Mouse (Mus musculus) embryonic facial prominence, embryonic 15.5 days (tissue): ENCODE measurements around the gene Qars. TPM values are rescaled to one million over a fixed set of nuclear protein-coding genes. Genes with fewer than 3 reads are reported as not detected.

Source experiments
- ATAC-seq: fragments of 200-750 bp; cut with Nextera tagmentation; 2 replicates; pipeline ENCODE4 v1.8.0; 2017; ENCODE audit warnings: low read depth, moderate TSS enrichment; ENCODE audit not compliant: insufficient number of reproducible peaks, low FRiP score, low TSS enrichment
- H3K27ac ChIP-seq: fragments of 300-500 bp; sonication (generic); replicated peaks from 2 replicates; pipeline ENCODE4 v1.5.1; 2015; ENCODE audit warnings: mild to moderate bottlenecking, inconsistent platforms
- H3K27me3 ChIP-seq: fragments of 300-500 bp; sonication (generic); 2 replicates; pipeline ENCODE4 v1.6.1; 2015; ENCODE audit warnings: inconsistent platforms
- H3K36me3 ChIP-seq: fragments of 300-500 bp; sonication (generic); 2 replicates; pipeline ENCODE4 v1.6.1; 2015; ENCODE audit warnings: mild to moderate bottlenecking, inconsistent platforms
- H3K4me1 ChIP-seq: fragments of 300-500 bp; sonication (generic); 2 replicates; pipeline ENCODE4 v1.6.1; 2015; ENCODE audit warnings: inconsistent platforms
- H3K4me2 ChIP-seq: fragments of 300-500 bp; sonication (generic); replicated peaks from 2 replicates; pipeline ENCODE4 v1.6.1; 2015; ENCODE audit warnings: mild to moderate bottlenecking, inconsistent platforms
- H3K4me3 ChIP-seq: fragments of 300-500 bp; sonication (generic); replicated peaks from 2 replicates; pipeline ENCODE4 v1.5.1; 2015; ENCODE audit warnings: mild to moderate bottlenecking, inconsistent platforms
- H3K9ac ChIP-seq: fragments of 300-500 bp; sonication (generic); 2 replicates; pipeline ENCODE4 v1.6.1; 2015; ENCODE audit warnings: inconsistent platforms
- H3K9me3 ChIP-seq: fragments of 300-500 bp; sonication (generic); replicated peaks from 2 replicates; pipeline ENCODE4 v1.6.1; 2016; ENCODE audit warnings: inconsistent platforms
- WGBS: fragments of 180-500 bp; shearing (Covaris S2); methylation state at CpG from one replicate; pipeline ENCODE4 v1.1.7; 2015; 5-methylcytosine and 5-hydroxymethylcytosine counted together
- polyA plus RNA-seq: library from polyadenylated mRNA; unstranded; fragments of >200 nt; fragmentation: Nextera tagmentation; extraction: Ambion mirVana; gene quantifications from 2 replicates; pipeline ENCODE4 v1.2.1, GENCODE M21; 2015

Qars gene
- 114 and 117 TPM in 2 replicates for polyA plus RNA-seq

DNA sequence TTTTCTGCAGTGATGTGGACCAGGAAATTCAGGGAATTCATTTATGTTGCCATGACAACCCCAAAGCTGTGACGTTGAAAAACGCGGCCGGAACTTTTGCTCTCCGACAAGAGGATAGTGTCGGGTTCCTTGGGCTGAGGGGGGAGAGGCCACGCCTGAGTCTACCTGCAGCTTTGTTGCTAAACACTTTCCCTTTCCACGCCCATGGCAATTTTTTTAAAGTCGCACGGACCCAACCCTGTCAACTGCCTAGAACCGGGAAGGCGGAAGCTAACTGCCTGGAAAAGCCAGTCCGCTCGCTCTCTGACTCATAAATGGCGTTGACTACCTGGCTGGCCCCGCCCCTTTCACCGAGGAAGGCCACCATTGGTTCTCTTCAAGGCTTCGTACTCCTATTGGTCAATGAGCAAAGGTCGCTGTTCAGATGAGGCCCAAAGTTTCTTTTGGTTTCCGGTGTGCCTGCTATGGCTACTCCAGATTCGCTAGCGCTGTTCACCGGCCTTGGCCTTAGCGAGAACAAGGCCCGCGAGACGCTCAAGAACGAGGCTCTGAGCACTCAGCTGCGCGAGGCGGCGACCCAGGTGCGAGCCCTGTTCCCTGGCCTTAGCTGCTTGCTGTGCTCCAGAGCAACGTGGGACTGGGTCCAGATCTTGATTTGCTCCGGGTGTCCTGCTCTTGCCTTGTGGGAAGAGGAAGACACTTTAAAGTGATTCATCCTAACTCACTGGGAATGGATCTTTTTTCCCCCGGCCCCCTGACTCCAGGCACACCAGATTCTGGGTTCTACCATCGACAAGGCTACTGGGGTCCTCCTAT is at the start of gene Qars:
Gene Qars (plus strand): TSS at position 88 of the 816 bp plus-strand sequence.
- Histone ChIP-seq H3K4me2 (peak within 1 kb of the TSS; percentile 60), H3K27me3 (no peaks in the 10 kb centered on the region), H3K9ac (peak within 1 kb of the TSS; percentile 74), H3K4me3 (peak within 1 kb of the TSS; percentile 72), H3K36me3 (peaks cover 45% of the 10 kb centered on the region), H3K9me3 (no peaks in the 10 kb centered on the region), H3K4me1 (peaks cover 16% of the 10 kb centered on the region), H3K27ac (peak within 1 kb of the TSS; percentile 88)
- WGBS = under 1% methylated on average over 37 of the region's 37 CpGs
- ATAC-seq = peak; percentile 97

DNA sequence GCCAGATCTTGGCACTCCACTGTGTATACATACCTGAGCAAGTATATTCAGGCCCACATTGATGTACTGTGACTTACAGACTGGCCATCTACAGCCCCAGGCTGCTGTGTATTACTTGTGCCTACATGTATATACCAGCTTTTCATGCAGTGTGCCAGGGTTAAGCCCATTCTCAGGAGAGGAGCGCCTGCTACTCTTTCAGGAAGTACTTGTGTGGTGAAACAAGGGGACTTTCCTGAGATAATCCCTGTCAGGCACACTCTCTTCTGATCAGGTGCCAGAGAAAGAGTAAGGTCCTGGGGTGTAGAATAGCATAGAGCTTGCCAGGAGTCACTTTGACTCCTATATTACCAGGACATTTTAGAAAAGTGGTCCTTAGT is 47.6 kb upstream of the Qars start:
- no peak for ATAC-seq
- Histone ChIP-seq H3K9me3 (no peaks in the 10 kb centered on the region), H3K4me3 (peak overlapping the region; percentile 92), H3K27ac (peak overlapping the region; percentile 94), H3K4me1 (peaks cover 20% of the 10 kb centered on the region), H3K27me3 (no peaks in the 10 kb centered on the region), H3K36me3 (peaks cover 28% of the 10 kb centered on the region), H3K4me2 (peak overlapping the region; percentile 66), H3K9ac (no peak overlapping the region)
- 74% methylated on average over 1 of the region's 1 CpGs for WGBS

DNA sequence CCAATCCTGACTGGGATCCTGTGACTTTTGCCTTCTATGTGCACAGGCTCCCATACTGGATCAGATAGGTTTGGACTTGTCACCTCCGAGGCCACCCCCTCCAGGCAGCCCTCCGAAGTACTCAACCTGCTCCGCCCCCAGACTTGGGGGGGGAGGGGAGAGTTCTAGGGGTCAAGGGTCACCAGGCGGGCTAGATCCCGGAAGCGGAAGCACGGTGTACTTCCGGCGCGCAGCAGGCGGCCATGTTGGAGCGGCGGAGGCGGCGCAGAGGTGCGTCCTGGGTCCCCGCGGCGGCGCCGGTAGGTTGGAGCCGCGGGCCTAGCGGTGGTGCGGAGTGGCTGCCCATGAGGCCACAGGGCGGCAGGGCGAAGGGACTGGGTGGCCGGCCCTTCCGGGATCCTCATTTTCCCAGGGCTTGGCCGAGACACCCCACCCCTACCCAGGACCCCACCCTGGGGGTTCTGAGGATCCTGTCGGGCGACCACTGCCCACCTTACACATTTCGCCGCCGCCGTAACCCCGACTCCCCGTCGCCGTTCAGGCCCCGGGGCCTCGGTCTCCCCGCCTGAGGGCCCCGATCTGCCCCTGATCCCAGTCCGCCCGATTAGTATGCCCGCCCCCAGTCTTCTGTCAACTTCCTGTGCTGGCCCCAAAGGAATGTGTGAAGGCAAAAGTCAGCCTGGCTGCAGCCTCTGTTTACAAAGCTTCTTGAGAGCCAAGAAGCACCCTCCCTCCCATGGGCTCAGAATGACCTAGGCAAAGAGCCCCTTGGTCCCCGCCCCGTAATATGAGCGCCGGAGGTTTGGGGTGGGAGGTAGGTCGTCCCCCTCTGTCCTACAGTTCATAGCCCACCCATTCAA is 47.0 kb upstream of the Qars start, which contains the start of gene Ccdc71:
Gene Ccdc71 (plus strand): TSS at position 209 of the 860 bp plus-strand sequence.
- Histone ChIP-seq H3K27me3 (no peaks in the 10 kb centered on the region), H3K4me3 (peak within 1 kb of the TSS; percentile 92), H3K36me3 (peaks cover 34% of the 10 kb centered on the region), H3K9me3 (no peaks in the 10 kb centered on the region), H3K9ac (peak within 1 kb of the TSS; percentile 81), H3K4me1 (peaks cover 20% of the 10 kb centered on the region), H3K27ac (peak within 1 kb of the TSS; percentile 94), H3K4me2 (peak within 1 kb of the TSS; percentile 66)
- peak; percentile 78 for ATAC-seq
- under 1% methylated on average over 52 of the region's 52 CpGs for WGBS

DNA sequence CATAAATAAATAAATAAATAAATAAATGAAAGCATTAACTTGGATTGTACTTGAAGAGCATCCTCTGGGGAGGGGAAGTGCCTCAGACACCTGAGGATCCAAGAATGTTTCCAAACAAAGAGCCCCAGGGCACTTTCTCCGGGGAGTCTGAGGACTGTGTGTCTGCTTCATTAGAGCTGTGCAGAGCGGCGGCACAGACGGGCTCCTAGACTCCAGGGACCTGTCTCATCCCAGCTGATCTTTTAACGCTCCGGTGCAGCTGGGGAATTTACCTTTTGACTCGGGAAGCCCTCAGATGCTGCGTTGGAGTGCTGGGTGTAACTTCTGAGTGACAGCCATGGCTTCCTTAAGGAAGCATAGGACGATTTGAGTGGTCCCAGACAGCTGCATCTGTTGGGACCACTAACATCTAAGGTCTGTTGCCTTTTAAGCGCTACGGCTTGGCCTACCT is 46.3 kb upstream of the Qars start, which contains the start of gene Klhdc8b:
Gene Klhdc8b (minus strand): TSS at position 401 of the 451 bp plus-strand sequence.
- Histone ChIP-seq H3K9me3 (no peaks in the 10 kb centered on the region), H3K9ac (peak within 1 kb of the TSS; percentile 81), H3K4me3 (peak within 1 kb of the TSS; percentile 92), H3K27ac (peak within 1 kb of the TSS; percentile 94), H3K4me2 (peak within 1 kb of the TSS; percentile 66), H3K4me1 (peaks cover 20% of the 10 kb centered on the region), H3K36me3 (peaks cover 41% of the 10 kb centered on the region), H3K27me3 (no peaks in the 10 kb centered on the region)
- 15% methylated on average over 11 of the region's 11 CpGs for WGBS
- ATAC-seq = peak; percentile 35; the same call in 1 of the 2 replicates

DNA sequence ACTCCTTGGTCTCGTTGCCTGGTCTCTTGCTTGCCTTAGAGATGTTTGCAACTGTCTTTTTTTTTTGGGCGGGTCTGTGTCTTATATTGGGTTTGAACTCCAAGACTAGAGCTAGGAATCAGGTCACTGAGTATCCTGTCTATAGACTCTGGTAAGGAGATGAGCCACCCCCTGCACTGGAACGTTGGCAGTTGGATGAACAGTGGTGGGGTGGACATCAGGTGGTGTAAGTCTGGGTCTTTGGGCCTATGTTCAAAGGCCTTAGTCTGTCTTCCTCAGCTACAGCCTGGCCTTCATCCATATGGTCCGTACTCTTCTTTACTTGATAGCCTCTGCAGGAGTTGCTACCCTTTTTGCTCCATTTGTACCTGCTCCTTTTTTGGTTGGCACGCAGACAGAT is 45.8 kb upstream of the Qars start:
- Histone ChIP-seq H3K27me3 (no peaks in the 10 kb centered on the region), H3K27ac (no peak overlapping the region)
- no peak for ATAC-seq

DNA sequence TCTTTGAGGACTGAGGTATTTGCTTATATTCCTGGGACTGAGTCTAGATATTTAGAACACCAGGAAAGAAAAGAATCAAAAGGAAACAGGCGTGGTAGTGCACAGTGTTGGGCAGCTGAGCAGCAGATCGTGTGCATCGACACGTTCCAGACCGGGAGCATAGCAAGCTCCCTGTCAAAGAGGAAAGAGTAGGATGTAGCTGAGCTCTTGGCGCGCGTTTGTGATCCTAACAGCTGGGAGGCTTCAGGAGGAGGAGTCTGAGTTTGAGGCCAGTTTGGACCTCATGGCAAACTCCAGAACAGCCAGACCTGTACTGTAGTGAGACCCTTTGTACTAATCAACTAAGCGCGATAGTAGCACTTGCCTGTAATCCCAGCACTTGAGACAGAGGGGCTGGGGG is 45.3 kb upstream of the Qars start:
- H3K4me3 ChIP-seq = peak overlapping the region; percentile 92
- no peak overlapping the region for H3K27ac ChIP-seq
- H3K9ac ChIP-seq = no peak overlapping the region
- H3K27me3 ChIP-seq = no peaks in the 10 kb centered on the region
- no peaks in the 10 kb centered on the region for H3K9me3 ChIP-seq
- no peak overlapping the region for H3K4me2 ChIP-seq
- no peak for ATAC-seq
- peaks cover 20% of the 10 kb centered on the region for H3K4me1 ChIP-seq
- WGBS = 90% methylated on average over 10 of the region's 10 CpGs
- peaks cover 51% of the 10 kb centered on the region for H3K36me3 ChIP-seq

More for the DNA sequence above, 45.8 kb upstream of the Qars start:
- Histone ChIP-seq H3K4me2 (peak overlapping the region; percentile 66), H3K4me3 (peak overlapping the region; percentile 92), H3K4me1 (peaks cover 20% of the 10 kb centered on the region), H3K36me3 (peaks cover 45% of the 10 kb centered on the region), H3K9ac (no peak overlapping the region; the same call in 1 of the 2 replicates), H3K9me3 (no peaks in the 10 kb centered on the region)
- 85% methylated on average over 5 of the region's 5 CpGs for WGBS

DNA sequence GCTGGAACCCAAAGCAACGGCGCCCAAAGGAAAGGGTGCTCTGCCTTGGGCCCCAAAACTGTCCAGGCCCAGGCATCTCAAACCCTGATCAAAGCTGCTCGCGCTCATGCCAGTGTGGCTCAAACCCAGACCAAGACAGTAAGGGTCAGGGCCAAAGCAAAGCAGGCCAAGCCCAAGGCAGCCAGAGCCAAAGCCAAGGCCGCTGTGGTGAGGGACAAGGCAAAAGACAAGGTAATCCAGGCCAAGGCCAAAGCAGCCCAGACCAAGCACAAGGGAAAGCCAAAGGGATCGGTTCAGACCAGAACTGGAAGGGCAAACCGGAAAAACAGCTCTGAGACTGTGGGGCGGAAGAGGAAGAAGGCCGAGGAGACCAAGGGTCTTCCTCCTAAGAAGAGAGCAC is 43.8 kb upstream of the Qars start:
- 95% methylated on average over 9 of the region's 9 CpGs for WGBS
- no peak overlapping the region for H3K27ac ChIP-seq
- no peak for ATAC-seq
- no peak overlapping the region for H3K4me2 ChIP-seq
- no peaks in the 10 kb centered on the region for H3K27me3 ChIP-seq
- no peaks in the 10 kb centered on the region for H3K9me3 ChIP-seq
- H3K4me1 ChIP-seq = peaks cover 20% of the 10 kb centered on the region
- no peak overlapping the region for H3K4me3 ChIP-seq
- H3K9ac ChIP-seq = no peak overlapping the region
- peaks cover 52% of the 10 kb centered on the region for H3K36me3 ChIP-seq

DNA sequence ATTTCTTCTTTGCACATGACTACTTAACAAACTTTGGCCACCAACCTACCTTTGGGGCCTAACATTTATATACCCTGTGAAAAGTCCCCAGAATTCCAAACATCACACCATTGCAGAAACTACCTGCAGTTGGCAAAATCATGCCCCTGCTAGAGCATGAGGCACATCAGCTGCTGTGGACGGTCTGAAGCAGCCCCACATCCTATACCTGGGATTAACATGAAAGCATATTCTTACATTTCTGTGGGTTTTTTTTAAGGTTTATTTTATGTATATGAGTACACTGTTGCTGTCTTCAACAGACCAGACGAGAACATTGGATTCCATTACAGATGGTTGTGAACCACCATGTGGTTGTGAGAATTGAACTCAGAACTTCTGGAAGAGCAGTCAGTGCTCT is 41.3 kb upstream of the Qars start:
- Histone ChIP-seq H3K4me1 (peaks cover 10% of the 10 kb centered on the region), H3K4me3 (no peak overlapping the region), H3K4me2 (no peak overlapping the region), H3K27me3 (no peaks in the 10 kb centered on the region), H3K9ac (no peak overlapping the region), H3K27ac (no peak overlapping the region), H3K9me3 (no peaks in the 10 kb centered on the region), H3K36me3 (peaks cover 52% of the 10 kb centered on the region)
- WGBS = 78% methylated on average over 2 of the region's 2 CpGs
- ATAC-seq = no peak

DNA sequence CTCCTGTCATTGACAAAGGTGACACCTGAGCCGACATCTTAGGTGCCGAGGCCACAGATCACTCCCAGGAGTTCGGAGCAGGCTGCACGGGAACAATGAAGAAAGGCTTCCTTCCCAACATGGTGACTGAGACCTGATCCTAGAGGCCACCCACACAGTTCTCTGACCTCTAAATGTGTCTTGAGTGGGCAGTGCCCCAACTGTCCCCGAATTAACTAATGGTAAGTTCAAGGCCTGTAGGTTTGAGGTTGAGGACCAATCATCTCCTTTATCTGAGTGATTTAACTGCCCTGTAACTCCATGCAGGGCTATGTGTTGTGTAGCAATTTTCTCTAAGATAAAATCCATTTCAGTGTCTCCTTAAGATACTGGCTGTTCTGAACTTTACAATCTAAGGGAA is 38.1 kb upstream of the Qars start:
- WGBS = 76% methylated on average over 5 of the region's 5 CpGs
- H3K27me3 ChIP-seq = no peaks in the 10 kb centered on the region

DNA sequence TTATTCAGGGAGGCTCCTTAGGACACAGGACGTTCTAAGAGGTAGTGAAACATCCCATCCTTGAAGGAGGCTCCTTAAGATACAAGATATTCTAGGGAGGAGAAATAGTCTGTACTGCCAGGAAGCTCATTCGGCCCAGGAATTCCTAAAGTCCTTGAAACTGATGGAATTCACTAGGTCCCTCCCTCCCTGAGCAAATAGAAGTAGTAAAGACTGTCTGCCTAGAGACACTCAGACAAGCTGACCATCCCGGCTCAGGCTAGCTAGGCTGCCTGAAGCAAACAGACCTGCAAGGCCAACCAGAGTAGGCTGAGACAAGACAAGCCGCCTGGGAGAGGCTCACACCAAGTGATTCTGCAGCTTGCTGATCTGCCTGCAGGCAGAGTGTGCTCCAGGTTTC is 37.7 kb upstream of the Qars start:
- ATAC-seq = no peak
- H3K4me2 ChIP-seq = no peak overlapping the region
- peaks cover 24% of the 10 kb centered on the region for H3K36me3 ChIP-seq
- H3K4me1 ChIP-seq = no peaks in the 10 kb centered on the region
- no peaks in the 10 kb centered on the region for H3K9me3 ChIP-seq
- H3K27ac ChIP-seq = no peak overlapping the region
- H3K4me3 ChIP-seq = no peak overlapping the region
- H3K27me3 ChIP-seq = no peaks in the 10 kb centered on the region
- H3K9ac ChIP-seq = no peak overlapping the region
- WGBS = 71% methylated on average over 4 of the region's 4 CpGs

More for the DNA sequence above, 38.1 kb upstream of the Qars start:
- Histone ChIP-seq H3K4me1 (no peaks in the 10 kb centered on the region), H3K4me2 (no peak overlapping the region), H3K9ac (no peak overlapping the region), H3K36me3 (peaks cover 29% of the 10 kb centered on the region), H3K4me3 (no peak overlapping the region), H3K27ac (no peak overlapping the region), H3K9me3 (no peaks in the 10 kb centered on the region)
- no peak for ATAC-seq

DNA sequence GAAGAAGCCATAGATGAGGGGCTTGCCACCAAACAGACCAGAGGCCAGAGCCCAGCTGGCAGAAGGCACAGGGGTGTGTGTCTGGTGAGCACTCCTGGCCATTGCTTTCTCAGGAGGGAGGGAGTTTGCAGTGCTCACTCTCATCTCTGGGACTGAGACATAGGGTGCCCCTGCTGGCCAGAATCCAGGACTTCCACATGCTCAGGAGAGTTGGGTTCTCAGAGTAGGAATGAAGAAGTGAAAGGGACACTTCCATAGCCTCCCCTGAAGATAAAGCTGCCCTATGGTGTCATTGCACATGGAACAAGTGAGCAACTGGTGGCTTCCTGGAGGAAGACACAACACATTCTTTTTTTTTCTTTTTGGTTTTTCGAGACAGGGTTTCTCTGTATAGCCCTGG is 33.0 kb upstream of the Qars start:
- Histone ChIP-seq H3K4me2 (no peak overlapping the region), H3K9me3 (no peaks in the 10 kb centered on the region), H3K36me3 (no peaks in the 10 kb centered on the region), H3K4me3 (no peak overlapping the region), H3K27ac (no peak overlapping the region), H3K9ac (no peak overlapping the region), H3K27me3 (no peaks in the 10 kb centered on the region), H3K4me1 (peaks cover 8% of the 10 kb centered on the region)
- ATAC-seq = no peak
- 89% methylated on average over 1 of the region's 1 CpGs for WGBS
